Comparison of ENCODE assay signal across 19 mouse cellular contexts in genomic region chr7:98513251-98513650, GRCm38 (mm10). TPM values are rescaled to one million over a fixed set of nuclear protein-coding genes. Genes with fewer than 3 reads are reported as not detected.
DNase-seq lines count a peak whose midpoint lies in the region; ATAC-seq and TF ChIP-seq lines count a peak whose summit lies in the region.
"Had no signal": no experiment of that assay in that cellular context is flagged by ENCODE, and none has a peak within 500 bp of the region (broad histone marks: within the 10 kb centered on the region; RNA-seq: fewer than 3 reads in every experiment).

No protein-coding gene starts in this region.

- no peak for TF ChIP-seq POLR2A in kidney, adult 2 months (IDR thresholded peaks at IDR 0.05; ENCODE audit: low read depth, low read length)

- no peaks in the 10 kb centered on the region for H3K27me3 ChIP-seq in kidney, adult 2 months (replicated peaks; ENCODE audit: control insufficient read depth, insufficient read depth, low read length)
- no peaks in the 10 kb centered on the region for H3K27me3 ChIP-seq in hindbrain, embryonic 14.5 days (ENCODE audit: control insufficient read depth, insufficient read depth, low read length)
- H3K27me3 ChIP-seq: embryonic facial prominence, embryonic 13.5 days; hindbrain, embryonic 13.5 days; limb, embryonic 15.5 days; neural tube, embryonic 12.5 days had no signal

- no peak for TF ChIP-seq CTCF in kidney, adult 2 months (conservative IDR thresholded peaks at IDR 0.05; ENCODE audit: insufficient read depth, insufficient read length, low read depth, low read length)
- TF ChIP-seq CTCF in left cerebral cortex, adult 2 months (IDR thresholded peaks at IDR 0.05) = no peak

- no peak overlapping the region for H3K4me3 ChIP-seq in kidney, adult 2 months (ENCODE audit: insufficient read depth, low read depth, low read length)
- no peak overlapping the region for H3K4me3 ChIP-seq in hindbrain, embryonic 14.5 days (replicated peaks; ENCODE audit: low read length)
- H3K4me3 ChIP-seq in left cerebral cortex, adult 2 months = no peak overlapping the region
- H3K4me3 ChIP-seq: embryonic facial prominence, embryonic 13.5 days; heart, adult 2 months; hindbrain, embryonic 13.5 days; limb, embryonic 15.5 days; neural tube, embryonic 12.5 days had no signal

- H3K9me3 ChIP-seq in hindbrain, embryonic 14.5 days (ENCODE audit: control insufficient read depth, low read length) = no peaks in the 10 kb centered on the region
- H3K9me3 ChIP-seq: embryonic facial prominence, embryonic 13.5 days; limb, embryonic 15.5 days; neural tube, embryonic 12.5 days had no signal

- no peak overlapping the region for H3K4me2 ChIP-seq in hindbrain, embryonic 14.5 days (replicated peaks)
- H3K4me2 ChIP-seq: embryonic facial prominence, embryonic 13.5 days; hindbrain, embryonic 13.5 days; limb, embryonic 15.5 days; midbrain, embryonic 11.5 days; neural tube, embryonic 12.5 days had no signal

- 80% methylated on average over 3 of the region's 3 CpGs for WGBS in kidney, adult 2 months
- WGBS in hindbrain, embryonic 14.5 days = 78% methylated on average over 3 of the region's 3 CpGs

- DNase-seq in heart, adult 11 months = peak; percentile 85
- DNase-seq in heart, postnatal 14 days = no peak
- DNase-seq in kidney, postnatal 10 days = peak; percentile 6
- DNase-seq in kidney, adult 2 months = no peak
- DNase-seq in induced T-regulatory cell, adult 2 months (ENCODE audit: low read depth) = peak; percentile 74
- peak; percentile 65 to 83 for DNase-seq in thymus, postnatal 36 days
- DNase-seq in hindbrain, embryonic 14.5 days (ENCODE audit: low spot score) = no peak
- DNase-seq in left cerebral cortex, adult 2 months (ENCODE audit: extremely low spot score in 1 of 2, low spot score in 2 of 2) = no peak
- DNase-seq: adrenal gland, postnatal 36 days; cerebellum, adult 8-10 months; heart, adult 2 months; kidney, adult 18-20 months; lung, postnatal 4 days had no signal

- H3K9ac ChIP-seq in hindbrain, embryonic 14.5 days = no peak overlapping the region
- H3K9ac ChIP-seq: embryonic facial prominence, embryonic 13.5 days; hindbrain, embryonic 13.5 days; limb, embryonic 15.5 days; neural tube, embryonic 12.5 days had no signal

- no peak for ATAC-seq in hindbrain, embryonic 14.5 days (ENCODE audit: low FRiP score)

- peaks cover 3% of the 10 kb centered on the region; the same call in 1 of the 2 replicates for H3K4me1 ChIP-seq in kidney, adult 2 months (ENCODE audit: control insufficient read depth, insufficient read depth, low read length)
- no peaks in the 10 kb centered on the region for H3K4me1 ChIP-seq in hindbrain, embryonic 14.5 days (replicated peaks; ENCODE audit: control insufficient read depth, insufficient read depth, low read length)
- H3K4me1 ChIP-seq: hindbrain, embryonic 13.5 days; neural tube, embryonic 12.5 days had no signal

- H3K36me3 ChIP-seq in kidney, adult 2 months (ENCODE audit: control insufficient read depth, insufficient read depth, low read length) = no peaks in the 10 kb centered on the region
- H3K36me3 ChIP-seq in hindbrain, embryonic 14.5 days (replicated peaks; ENCODE audit: control insufficient read depth, insufficient read depth) = no peaks in the 10 kb centered on the region
- H3K36me3 ChIP-seq: embryonic facial prominence, embryonic 13.5 days; hindbrain, embryonic 13.5 days; limb, embryonic 15.5 days; neural tube, embryonic 12.5 days had no signal

- no peak overlapping the region for H3K27ac ChIP-seq in kidney, adult 2 months (ENCODE audit: insufficient read depth, low read depth, low read length)
- H3K27ac ChIP-seq in hindbrain, embryonic 14.5 days = no peak overlapping the region
- H3K27ac ChIP-seq in left cerebral cortex, adult 2 months = no peak overlapping the region
- H3K27ac ChIP-seq: embryonic facial prominence, embryonic 13.5 days; heart, adult 2 months; hindbrain, embryonic 13.5 days; limb, embryonic 15.5 days; neural tube, embryonic 12.5 days had no signal

- intact Hi-C loops in heart, postnatal 14 days (cut with DNase I) = no loop called here
- intact Hi-C loops in left cerebral cortex, adult 2 months (cut with DNase I) = no loop called here

RNA-seq across cellular contexts. Expression of gene Lrrc32, which starts 24.2 kb away (rescaled TPM):
- 10 to 100 TPM; 11.9 to 15.4 TPM for total RNA-seq in heart, postnatal 14 days (2021)
- 22.1 and 24.7 TPM in 2 replicates for polyA plus RNA-seq in kidney, adult 2 months (2012; rRNA removed)
- 5.1 and 7.2 TPM in 2 replicates for polyA plus RNA-seq in hindbrain, embryonic 14.5 days (2014; fragmentation: Nextera tagmentation; extraction: Ambion mirVana)
- 1 to 10 TPM; 5.0 to 8.0 TPM for total RNA-seq in left cerebral cortex, adult 2 months (2021)
- total RNA-seq: monocyte, adult 5-6 weeks had no signal

Comparison
In these comparisons a context has a peak if more than half of its experiments do, and no peak if none do; other contexts are left out.
1. DNase-seq: peak in heart, adult 11 months (single experiment), kidney, postnatal 10 days (single experiment), induced T-regulatory cell, adult 2 months (single experiment) and thymus, postnatal 36 days (2 of 2); none in heart, postnatal 14 days (0 of 2), kidney, adult 2 months (single experiment), hindbrain, embryonic 14.5 days (single experiment) and left cerebral cortex, adult 2 months (0 of 2).